Mouse (Mus musculus): ENCODE data around the gene Usp33.

Usp33 gene

GRCm38 (mm10) chr3:152400875-152401274 lies 54.6 kb downstream of the Usp33 start:
- DNase-seq (ENCODE audit: low read depth, low spot score) = no peak

GRCm38 (mm10) chr3:152401964-152402670 lies 55.8 kb downstream of the Usp33 start:
- DNase-seq (ENCODE audit: low read depth, low spot score) = no peak

- no peak for DNase-seq (ENCODE audit: low read depth, low spot score)
These were observed 56.4 kb downstream of the Usp33 start for GRCm38 (mm10) chr3:152402671-152403066.

DNA sequence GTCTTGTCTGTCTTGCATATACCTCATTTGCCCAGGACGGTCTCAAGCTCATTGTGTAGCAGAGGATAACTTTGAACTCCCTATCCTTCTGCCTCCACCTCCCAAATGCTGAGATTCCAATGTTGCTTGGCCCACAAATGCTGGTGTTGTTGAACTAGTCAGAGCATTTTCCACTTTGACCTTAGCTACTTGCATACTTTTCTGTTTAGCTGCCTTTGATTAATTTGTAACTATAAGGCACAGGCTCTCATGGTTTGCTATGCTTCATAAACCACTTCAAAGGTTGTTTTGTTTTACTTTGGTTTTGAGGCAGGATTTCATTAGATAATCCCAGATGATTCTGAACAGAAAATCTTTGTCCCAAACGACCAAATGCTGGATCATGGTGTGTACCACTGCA lies 57.5 kb downstream of the Usp33 start:
- no peak for DNase-seq (ENCODE audit: low read depth, low spot score)

DNA sequence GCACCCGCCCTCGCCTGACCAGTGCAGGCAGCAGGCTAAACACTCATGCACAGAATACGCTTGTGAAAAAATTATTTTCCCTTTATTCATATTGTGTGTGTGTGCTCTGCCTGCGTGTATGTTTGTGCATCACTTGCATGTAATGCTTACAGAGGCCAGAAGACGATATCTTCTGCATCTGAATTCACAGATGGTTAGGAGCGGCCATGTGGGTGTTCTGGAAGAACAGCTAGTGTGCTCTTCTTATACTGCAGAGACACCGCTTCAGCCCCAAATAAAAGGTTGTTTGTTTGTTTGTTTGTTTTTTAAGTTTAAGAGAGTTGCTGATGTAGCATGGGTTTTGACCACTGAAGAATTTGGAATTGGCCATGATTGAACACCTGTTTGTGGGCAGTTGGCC lies 59.1 kb downstream of the Usp33 start:
- no peak for DNase-seq (ENCODE audit: low read depth, low spot score)

- no peak for DNase-seq (ENCODE audit: low read depth, low spot score)
These were observed 59.8 kb downstream of the Usp33 start for GRCm38 (mm10) chr3:152405978-152406640.

DNA sequence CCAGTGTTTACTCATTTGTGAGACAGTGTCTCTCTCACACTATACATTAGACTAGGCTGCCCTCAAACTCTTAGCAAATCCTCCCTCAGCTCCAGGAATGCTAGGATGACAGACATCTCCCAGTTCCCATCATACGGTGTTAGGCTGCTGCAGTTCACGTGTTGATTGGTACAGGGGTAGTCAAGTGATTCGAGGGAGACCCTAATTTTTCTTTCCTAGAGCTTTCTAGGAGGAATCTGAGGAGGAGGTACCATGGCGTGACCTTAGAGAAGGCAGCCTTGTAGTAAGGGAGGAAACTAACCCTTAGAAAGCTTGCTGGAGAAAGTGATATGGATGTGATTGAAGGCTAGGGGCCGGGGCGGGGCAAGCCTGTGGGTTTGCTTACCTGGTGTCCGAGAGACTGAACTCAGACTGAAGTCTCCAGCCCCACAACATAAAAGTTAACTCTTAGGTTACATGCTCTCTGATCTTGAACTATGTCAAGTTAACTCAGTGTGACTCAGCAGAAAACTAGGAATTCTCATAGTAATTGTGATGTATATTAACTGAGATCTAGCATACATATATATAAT lies 64.8 kb downstream of the Usp33 start:
- no peak for DNase-seq (ENCODE audit: low read depth, low spot score)

- no peak for DNase-seq (ENCODE audit: low read depth, low spot score)
These were observed 66.1 kb downstream of the Usp33 start for GRCm38 (mm10) chr3:152412362-152412761.

- no peak for DNase-seq (ENCODE audit: low read depth, low spot score)
These were observed 82.6 kb downstream of the Usp33 start for GRCm38 (mm10) chr3:152428925-152429324.

- no peak for DNase-seq (ENCODE audit: low read depth, low spot score)
These were observed 86.4 kb downstream of the Usp33 start for GRCm38 (mm10) chr3:152432677-152433076.

- DNase-seq (ENCODE audit: low read depth, low spot score) = no peak
These were observed 89.3 kb downstream of the Usp33 start for GRCm38 (mm10) chr3:152435590-152435989.

- no peak for DNase-seq (ENCODE audit: low read depth, low spot score)
These were observed 91.8 kb downstream of the Usp33 start for GRCm38 (mm10) chr3:152438068-152438467.

DNA sequence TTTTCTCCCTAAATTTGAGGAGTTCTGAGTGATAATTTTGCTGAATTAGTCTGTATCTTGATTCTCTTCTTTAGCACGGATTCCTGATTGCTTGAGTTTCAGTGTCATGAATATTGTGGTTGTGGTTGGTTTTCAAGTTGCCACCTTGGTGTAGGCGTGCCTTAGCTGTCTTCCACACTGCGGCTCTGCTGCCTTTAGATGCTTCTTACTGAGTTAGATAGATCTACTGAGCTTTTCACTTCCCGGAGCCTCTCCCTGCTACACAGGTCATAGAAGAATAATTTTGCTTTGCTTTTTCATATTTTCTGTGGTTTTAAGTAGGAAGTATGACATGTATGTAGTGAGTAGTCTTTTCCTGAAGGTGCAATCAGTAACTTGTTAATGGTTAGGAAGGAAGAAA lies 96.5 kb downstream of the Usp33 start:
- no peak for DNase-seq (ENCODE audit: low read depth, low spot score)

Data from brain, embryonic 18.5 days (tissue).